Mouse (Mus musculus) forebrain, embryonic 12.5 days (tissue): ENCODE data around the gene Cgn. TPM values are rescaled to one million over a fixed set of nuclear protein-coding genes. Genes with fewer than 3 reads are reported as not detected.
"Not testable (repeated sequence)": the region's sequence is repeated elsewhere in the genome, so short reads cannot be mapped to it uniquely, and the experiment has no call there.

Experiments
- ATAC-seq: fragments of 200-750 bp; cut with Nextera tagmentation; 2 replicates; pipeline ENCODE4 v1.8.0; 2017; ENCODE audit warnings: moderate TSS enrichment; ENCODE audit not compliant: low FRiP score
- H3K27ac ChIP-seq: fragments of 300-500 bp; sonication (generic); 2 replicates; pipeline ENCODE4 v1.5.1; 2016; ENCODE audit warnings: mild to moderate bottlenecking
- H3K27me3 ChIP-seq: fragments of 300-500 bp; sonication (generic); 2 replicates; pipeline ENCODE4 v1.6.1; 2016; ENCODE audit warnings: mild to moderate bottlenecking
- H3K36me3 ChIP-seq: fragments of 300-500 bp; sonication (generic); replicated peaks from 2 replicates; pipeline ENCODE4 v1.6.1; 2016; ENCODE audit warnings: mild to moderate bottlenecking
- H3K4me1 ChIP-seq: fragments of 300-500 bp; sonication (generic); 2 replicates; pipeline ENCODE4 v1.6.1; 2016
- H3K4me2 ChIP-seq: fragments of 300-500 bp; sonication (generic); 2 replicates; pipeline ENCODE4 v1.6.1; 2016; ENCODE audit warnings: mild to moderate bottlenecking, moderate library complexity
- H3K4me3 ChIP-seq: fragments of 300-500 bp; sonication (generic); replicated peaks from 2 replicates; pipeline ENCODE4 v1.5.1; 2016; ENCODE audit warnings: mild to moderate bottlenecking
- H3K9ac ChIP-seq: fragments of 300-500 bp; sonication (generic); 2 replicates; pipeline ENCODE4 v1.6.1; 2016; ENCODE audit warnings: mild to moderate bottlenecking
- H3K9me3 ChIP-seq: fragments of 300-500 bp; sonication (generic); 2 replicates; pipeline ENCODE4 v1.6.1; 2016
- WGBS: fragments of 180-500 bp; shearing (Covaris S2); methylation state at CpG from one replicate; pipeline ENCODE4 v1.1.7; 2016; 5-methylcytosine and 5-hydroxymethylcytosine counted together
- polyA plus RNA-seq: library from polyadenylated mRNA; unstranded; fragments of >200 nt; fragmentation: Nextera tagmentation; extraction: Ambion mirVana; gene quantifications from 2 replicates; pipeline ENCODE4 v1.2.1, GENCODE M21; 2016

Cgn gene
- polyA plus RNA-seq, 1 experiment from 2014 or later = 5.9 TPM

- H3K9ac ChIP-seq, H3K4me1 ChIP-seq, H3K27ac ChIP-seq, H3K36me3 ChIP-seq, H3K9me3 ChIP-seq: not testable (repeated sequence)
- Histone ChIP-seq H3K4me3 (peak overlapping the region; percentile 35), H3K27me3 (peaks cover 10% of the 10 kb centered on the region), H3K4me2 (peak overlapping the region; percentile 62)
- 3% methylated on average over 27 of the region's 47 CpGs for WGBS
- ATAC-seq = peak; percentile 66
These were observed 28.8 kb downstream of the Cgn start for GRCm38 (mm10) chr3:94757251-94758055.

GRCm38 (mm10) chr3:94745691-94746090 lies 40.6 kb downstream of the Cgn start:
- H3K36me3 ChIP-seq = no peaks in the 10 kb centered on the region
- H3K9ac ChIP-seq = no peak overlapping the region
- H3K27me3 ChIP-seq = no peaks in the 10 kb centered on the region
- H3K4me1 ChIP-seq = no peaks in the 10 kb centered on the region
- no peak for ATAC-seq
- H3K4me3 ChIP-seq = no peak overlapping the region
- H3K4me2 ChIP-seq = no peak overlapping the region
- H3K27ac ChIP-seq = no peak overlapping the region
- H3K9me3 ChIP-seq = no peaks in the 10 kb centered on the region
- WGBS = 94% methylated on average over 17 of the region's 17 CpGs

- not testable (repeated sequence) for H3K9ac ChIP-seq, H3K9me3 ChIP-seq, H3K4me1 ChIP-seq, H3K27me3 ChIP-seq, H3K4me2 ChIP-seq, H3K4me3 ChIP-seq, H3K27ac ChIP-seq, ATAC-seq, H3K36me3 ChIP-seq
- 52% methylated on average over 2 of the region's 2 CpGs for WGBS
These were observed 62.7 kb downstream of the Cgn start for GRCm38 (mm10) chr3:94723637-94724036.

DNA sequence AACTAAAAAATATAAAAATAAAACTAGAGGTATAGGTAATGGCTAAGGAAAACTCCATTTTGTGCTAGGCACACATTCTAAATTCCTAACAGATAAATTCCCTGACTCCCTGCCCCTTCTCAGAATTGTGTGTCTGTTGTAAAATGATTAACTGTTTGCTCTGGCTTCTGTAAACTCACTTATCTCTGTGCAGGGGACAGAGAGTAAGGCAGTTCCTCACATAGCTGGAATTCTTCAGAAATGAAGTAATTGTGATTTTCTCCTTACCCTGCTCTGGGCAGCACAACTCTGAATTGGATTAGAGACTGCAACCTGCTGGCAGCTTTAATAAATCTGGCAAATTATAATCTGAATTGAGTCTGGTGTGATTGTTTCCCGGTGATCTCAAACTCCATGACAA lies 68.0 kb downstream of the Cgn start:
- H3K27ac ChIP-seq, H3K27me3 ChIP-seq, H3K4me1 ChIP-seq, H3K9me3 ChIP-seq, H3K4me2 ChIP-seq, H3K9ac ChIP-seq, ATAC-seq, H3K36me3 ChIP-seq, H3K4me3 ChIP-seq: not testable (repeated sequence)
- WGBS = 42% methylated on average over 1 of the region's 1 CpGs

DNA sequence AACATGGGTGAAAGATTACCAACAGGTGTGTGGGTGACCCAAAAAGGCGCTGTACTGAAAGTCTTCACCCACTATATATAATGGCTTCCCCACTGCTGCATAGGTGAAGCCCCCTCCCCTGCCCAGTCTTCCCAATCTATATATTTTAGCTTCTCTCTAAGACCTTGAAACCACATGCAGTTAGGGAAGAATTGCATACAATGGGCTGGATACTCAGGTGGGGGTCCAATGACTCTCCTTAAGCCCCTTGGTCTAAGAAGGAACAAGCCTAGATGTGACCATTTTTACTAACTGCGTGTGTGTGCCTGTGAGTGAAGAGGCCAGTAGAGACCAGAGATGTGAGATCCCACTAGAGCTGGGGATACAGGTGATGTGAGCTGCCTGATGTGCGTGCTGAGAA lies 72.9 kb downstream of the Cgn start:
- H3K36me3 ChIP-seq, H3K9me3 ChIP-seq, H3K4me2 ChIP-seq, H3K27me3 ChIP-seq, H3K27ac ChIP-seq, H3K9ac ChIP-seq, ATAC-seq, H3K4me3 ChIP-seq, H3K4me1 ChIP-seq: not testable (repeated sequence)
- 89% methylated on average over 3 of the region's 3 CpGs for WGBS

DNA sequence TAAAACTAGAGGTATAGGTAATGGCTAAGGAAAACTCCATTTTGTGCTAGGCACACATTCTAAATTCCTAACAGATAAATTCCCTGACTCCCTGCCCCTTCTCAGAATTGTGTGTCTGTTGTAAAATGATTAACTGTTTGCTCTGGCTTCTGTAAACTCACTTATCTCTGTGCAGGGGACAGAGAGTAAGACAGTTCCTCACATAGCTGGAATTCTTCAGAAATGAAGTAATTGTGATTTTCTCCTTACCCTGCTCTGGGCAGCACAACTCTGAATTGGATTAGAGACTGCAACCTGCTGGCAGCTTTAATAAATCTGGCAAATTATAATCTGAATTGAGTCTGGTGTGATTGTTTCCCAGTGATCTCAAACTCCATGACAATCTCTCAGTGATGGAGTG lies 75.7 kb downstream of the Cgn start:
- H3K4me2 ChIP-seq, ATAC-seq, H3K27ac ChIP-seq, H3K36me3 ChIP-seq, H3K9me3 ChIP-seq, H3K4me3 ChIP-seq, H3K4me1 ChIP-seq, H3K27me3 ChIP-seq, H3K9ac ChIP-seq: not testable (repeated sequence)

Other genes starting within 250 kb of the Cgn start
- gene Snx27, start 203.8 kb downstream of the Cgn start, polyA plus RNA-seq = 67.5 and 70.5 TPM in 2 replicates
- not detected in 2 replicates for gene Gm10972, start 143.4 kb downstream of the Cgn start, polyA plus RNA-seq
- 3.2 TPM in 2 replicates for gene Tuft1, start 127.6 kb downstream of the Cgn start, polyA plus RNA-seq
- 0.22 and 0.46 TPM in 2 replicates for gene Selenbp2, start 92.9 kb downstream of the Cgn start, polyA plus RNA-seq
- 27.6 and 28.8 TPM in 2 replicates for gene Pogz, start 51.1 kb upstream of the Cgn start, polyA plus RNA-seq
- gene Psmb4, start 100.5 kb upstream of the Cgn start, polyA plus RNA-seq = 295 and 311 TPM in 2 replicates
- gene Selenbp1, start 146.6 kb upstream of the Cgn start, polyA plus RNA-seq = 5.5 and 5.9 TPM in 2 replicates
- gene Rfx5, start 167.6 kb upstream of the Cgn start, polyA plus RNA-seq = 8.6 and 9.2 TPM in 2 replicates
- gene Pi4kb, start 188.2 kb upstream of the Cgn start, polyA plus RNA-seq = 17.2 and 25.5 TPM in 2 replicates
- 36.6 and 39.0 TPM in 2 replicates for gene Zfp687, start 229.0 kb upstream of the Cgn start, polyA plus RNA-seq